Comparison of ENCODE assay signal across 8 mouse cellular contexts in genomic region chr16:30065537-30066183, GRCm38 (mm10). TPM values are rescaled to one million over a fixed set of nuclear protein-coding genes. Genes with fewer than 3 reads are reported as not detected.
DNase-seq lines count a peak whose midpoint lies in the region; ATAC-seq and TF ChIP-seq lines count a peak whose summit lies in the region.

No protein-coding gene starts in this region.

- TF ChIP-seq CTCF in gastrocnemius, adult 2 months (IDR thresholded peaks at IDR 0.05): no peak
- TF ChIP-seq CTCF in heart, adult 2 months (IDR thresholded peaks at IDR 0.05): no peak

- TF ChIP-seq POLR2A in heart, adult 2 months (IDR thresholded peaks at IDR 0.05; ENCODE audit: insufficient read depth, low read depth, low read length): no peak

- peak overlapping the region; percentile 83 for H3K9ac ChIP-seq in heart, adult 2 months (ENCODE audit: low read depth, low read length)
- peak overlapping the region; percentile 69 for H3K9ac ChIP-seq in neural tube, embryonic 12.5 days

- ATAC-seq in neural tube, embryonic 12.5 days (ENCODE audit: low FRiP score, low read depth): no peak

- H3K4me3 ChIP-seq in gastrocnemius, adult 2 months: peak overlapping the region; percentile 89
- H3K4me3 ChIP-seq in heart, adult 2 months: peak overlapping the region; percentile 62
- H3K4me3 ChIP-seq in limb, embryonic 10.5 days: peak overlapping the region; percentile 79
- peak overlapping the region; percentile 63 for H3K4me3 ChIP-seq in neural tube, embryonic 12.5 days

- no peak for TF ChIP-seq EP300 in heart, adult 2 months (IDR thresholded peaks at IDR 0.05; ENCODE audit: insufficient read depth, low read depth, low read length)

- H3K79me2 ChIP-seq in heart, adult 2 months (replicated peaks; ENCODE audit: control insufficient read depth, insufficient read depth, low read length): no peaks in the 10 kb centered on the region

- H3K9me3 ChIP-seq in limb, embryonic 10.5 days (replicated peaks): no peaks in the 10 kb centered on the region
- no peaks in the 10 kb centered on the region for H3K9me3 ChIP-seq in neural tube, embryonic 12.5 days

- peak overlapping the region; percentile 98 for H3K27ac ChIP-seq in gastrocnemius, adult 2 months
- H3K27ac ChIP-seq in heart, adult 2 months: peak overlapping the region; percentile 93
- H3K27ac ChIP-seq in limb, embryonic 10.5 days: peak overlapping the region; percentile 99
- peak overlapping the region; percentile 67 for H3K27ac ChIP-seq in neural tube, embryonic 12.5 days

- peaks cover 6% of the 10 kb centered on the region for H3K4me1 ChIP-seq in heart, adult 2 months (ENCODE audit: control insufficient read depth, insufficient read depth, low read length)
- H3K4me1 ChIP-seq in limb, embryonic 10.5 days: peaks cover 76% of the 10 kb centered on the region
- H3K4me1 ChIP-seq in neural tube, embryonic 12.5 days: peaks cover 55% of the 10 kb centered on the region

- peaks cover 3% of the 10 kb centered on the region; the same call in 1 of the 2 replicates for H3K36me3 ChIP-seq in heart, adult 2 months (ENCODE audit: control insufficient read depth, insufficient read depth, low read length)
- peaks cover 8% of the 10 kb centered on the region; the same call in 1 of the 2 replicates for H3K36me3 ChIP-seq in limb, embryonic 10.5 days
- H3K36me3 ChIP-seq in neural tube, embryonic 12.5 days: no peaks in the 10 kb centered on the region

- DNase-seq in gastrocnemius, adult 2 months: peak; percentile 34
- no peak for DNase-seq in gastrocnemius, postnatal 4 days (ENCODE audit: low spot score in 2 of 2)
- peak; percentile 73 for DNase-seq in R1 (ENCODE audit: low read depth, low spot score)
- peak; percentile 42 to 52 for DNase-seq in heart, adult 2 months
- DNase-seq in limb, embryonic 10.5 days (ENCODE audit: low spot score): peak; percentile 57
- DNase-seq in spleen, postnatal 36 days (ENCODE audit: low spot score in 2 of 2): no peak
- DNase-seq in layer of hippocampus, adult 18-20 months (ENCODE audit: low spot score in 2 of 2): no peak

- no peaks in the 10 kb centered on the region for H3K27me3 ChIP-seq in heart, adult 2 months (ENCODE audit: control insufficient read depth, insufficient read depth, low read length)
- H3K27me3 ChIP-seq in limb, embryonic 10.5 days (ENCODE audit: low read depth, poor library complexity, severe bottlenecking): peaks cover 15% of the 10 kb centered on the region
- H3K27me3 ChIP-seq in neural tube, embryonic 12.5 days (replicated peaks): peaks cover 17% of the 10 kb centered on the region

- intact Hi-C loops in gastrocnemius, adult 2 months (cut with DNase I): loop anchor here (1.0 to 2.0 kb wide), 4 partner anchors 69 to 337 kb away; no protein-coding TSS in a partner anchor
- intact Hi-C loops in heart, adult 2 months (cut with DNase I): loop anchor here (1.0 to 10.0 kb wide), 5 partner anchors 56 to 431 kb away; no protein-coding TSS in a partner anchor

- under 1% methylated on average over 21 of the region's 21 CpGs for WGBS in heart, adult 2 months
- WGBS in limb, embryonic 10.5 days: 0% methylated on average over 21 of the region's 21 CpGs
- WGBS in neural tube, embryonic 12.5 days: under 1% methylated on average over 21 of the region's 21 CpGs

- peak overlapping the region; percentile 95 for H3K4me2 ChIP-seq in neural tube, embryonic 12.5 days (replicated peaks)

RNA-seq across cellular contexts. Expression of gene Hes1, which starts 1.5 kb away (rescaled TPM):
- total RNA-seq in gastrocnemius, adult 2 months (2021): 10 to 100 TPM in 1 of 2 experiments, 1 to 10 TPM in 1; 9.5 to 11.1 TPM
- total RNA-seq in gastrocnemius, postnatal 4 days (2021): 10 to 100 TPM; 29.5 to 30.0 TPM
- total RNA-seq in heart, adult 2 months (2021): 10 to 100 TPM; 16.2 to 21.4 TPM
- polyA plus RNA-seq in heart, adult 2 months (2012; rRNA removed): 27.1 and 44.6 TPM in 2 replicates
- polyA plus RNA-seq in limb, embryonic 10.5 days (2016; fragmentation: Nextera tagmentation; extraction: Ambion mirVana): 39.5 and 45.5 TPM in 2 replicates
- polyA plus RNA-seq in neural tube, embryonic 12.5 days (2016; fragmentation: Nextera tagmentation; extraction: Ambion mirVana): 50.5 and 51.1 TPM in 2 replicates
- total RNA-seq in layer of hippocampus, adult 18-20 months (2021): 10 to 100 TPM; 24.4 to 28.0 TPM

Comparison
In these comparisons a context has a peak if more than half of its experiments do, and no peak if none do; other contexts are left out.
1. DNase-seq: peak in gastrocnemius, adult 2 months (single experiment), R1 (single experiment), heart, adult 2 months (2 of 2) and limb, embryonic 10.5 days (single experiment); none in gastrocnemius, postnatal 4 days (0 of 2), spleen, postnatal 36 days (0 of 2) and layer of hippocampus, adult 18-20 months (0 of 2).
2. Peak in every context shown above with its lines, with median percentiles within 50 percentile points of each other: H3K27ac ChIP-seq and H3K4me3 ChIP-seq.